Mouse (Mus musculus): ENCODE measurements around the gene Kcnab2. TPM values are rescaled to one million over a fixed set of nuclear protein-coding genes. Genes with fewer than 3 reads are reported as not detected.

The Kcnab2 gene
- polyA plus RNA-seq, 1 experiment = 6.1 TPM

- no peak overlapping the region for H3K27ac ChIP-seq (ENCODE audit: insufficient read depth, low read depth, low read length)
- no peak overlapping the region for H3K4me3 ChIP-seq (ENCODE audit: insufficient read depth, low read depth, low read length)
- H3K36me3 ChIP-seq (ENCODE audit: control insufficient read depth, insufficient read depth, low read length) = no peaks in the 10 kb centered on the region
- TF ChIP-seq POLR2A (IDR thresholded peaks at IDR 0.05; ENCODE audit: low read depth, low read length) (no peak), CTCF (conservative IDR thresholded peaks at IDR 0.05; ENCODE audit: insufficient read depth, insufficient read length, low read depth, low read length) (peak; percentile 67)
- whole genome bisulfite sequencing = 52% methylated on average over 15 of the region's 15 CpGs
- no peaks in the 10 kb centered on the region for H3K27me3 ChIP-seq (replicated peaks; ENCODE audit: control insufficient read depth, insufficient read depth, low read length)
- no peaks in the 10 kb centered on the region for H3K4me1 ChIP-seq (ENCODE audit: control insufficient read depth, insufficient read depth, low read length)
- peak; percentile 77 for DNase-seq
These were observed 13.7 kb upstream of the Kcnab2 start for GRCm38 (mm10) chr4:152491250-152491899.

GRCm38 (mm10) chr4:152490311-152490710, 12.6 kb upstream of the Kcnab2 start:
- 74% methylated on average over 14 of the region's 14 CpGs for WGBS
- no peaks in the 10 kb centered on the region for H3K27me3 ChIP-seq (replicated peaks; ENCODE audit: control insufficient read depth, insufficient read depth, low read length)
- H3K27ac ChIP-seq (ENCODE audit: insufficient read depth, low read depth, low read length) = no peak overlapping the region
- no peaks in the 10 kb centered on the region for H3K36me3 ChIP-seq (ENCODE audit: control insufficient read depth, insufficient read depth, low read length)
- peak; percentile 13 for DNase-seq
- H3K4me1 ChIP-seq (ENCODE audit: control insufficient read depth, insufficient read depth, low read length) = no peaks in the 10 kb centered on the region
- TF ChIP-seq POLR2A (IDR thresholded peaks at IDR 0.05; ENCODE audit: low read depth, low read length) = no peak
- no peak for TF ChIP-seq CTCF (conservative IDR thresholded peaks at IDR 0.05; ENCODE audit: insufficient read depth, insufficient read length, low read depth, low read length)
- no peak overlapping the region for H3K4me3 ChIP-seq (ENCODE audit: insufficient read depth, low read depth, low read length)

- 89% methylated on average over 10 of the region's 10 CpGs for WGBS
- TF ChIP-seq CTCF (conservative IDR thresholded peaks at IDR 0.05; ENCODE audit: insufficient read depth, insufficient read length, low read depth, low read length) = no peak
- TF ChIP-seq POLR2A (IDR thresholded peaks at IDR 0.05; ENCODE audit: low read depth, low read length) = no peak
- Histone ChIP-seq H3K27me3 (replicated peaks; ENCODE audit: control insufficient read depth, insufficient read depth, low read length) (no peaks in the 10 kb centered on the region), H3K4me3 (ENCODE audit: insufficient read depth, low read depth, low read length) (no peak overlapping the region), H3K4me1 (ENCODE audit: control insufficient read depth, insufficient read depth, low read length) (no peaks in the 10 kb centered on the region), H3K36me3 (ENCODE audit: control insufficient read depth, insufficient read depth, low read length) (no peaks in the 10 kb centered on the region), H3K27ac (ENCODE audit: insufficient read depth, low read depth, low read length) (no peak overlapping the region)
- DNase-seq = no peak
These were observed 10.4 kb upstream of the Kcnab2 start for GRCm38 (mm10) chr4:152488046-152488445.

GRCm38 (mm10) chr4:152480426-152480825, 2.8 kb upstream of the Kcnab2 start:
- Histone ChIP-seq H3K4me3 (ENCODE audit: insufficient read depth, low read depth, low read length) (no peak overlapping the region), H3K27ac (ENCODE audit: insufficient read depth, low read depth, low read length) (no peak overlapping the region), H3K27me3 (replicated peaks; ENCODE audit: control insufficient read depth, insufficient read depth, low read length) (no peaks in the 10 kb centered on the region), H3K4me1 (ENCODE audit: control insufficient read depth, insufficient read depth, low read length) (peaks cover 7% of the 10 kb centered on the region; the same call in 1 of the 2 replicates), H3K36me3 (ENCODE audit: control insufficient read depth, insufficient read depth, low read length) (no peaks in the 10 kb centered on the region)
- TF ChIP-seq POLR2A (IDR thresholded peaks at IDR 0.05; ENCODE audit: low read depth, low read length) = no peak
- no peak for TF ChIP-seq CTCF (conservative IDR thresholded peaks at IDR 0.05; ENCODE audit: insufficient read depth, insufficient read length, low read depth, low read length)
- 73% methylated on average over 8 of the region's 8 CpGs for WGBS
- no peak for DNase-seq

- Histone ChIP-seq H3K4me3 (ENCODE audit: insufficient read depth, low read depth, low read length) (peak overlapping the region; percentile 94), H3K27ac (ENCODE audit: insufficient read depth, low read depth, low read length) (no peak overlapping the region), H3K36me3 (ENCODE audit: control insufficient read depth, insufficient read depth, low read length) (no peaks in the 10 kb centered on the region), H3K4me1 (ENCODE audit: control insufficient read depth, insufficient read depth, low read length) (peaks cover 7% of the 10 kb centered on the region; the same call in 1 of the 2 replicates), H3K27me3 (replicated peaks; ENCODE audit: control insufficient read depth, insufficient read depth, low read length) (no peaks in the 10 kb centered on the region)
- TF ChIP-seq CTCF (conservative IDR thresholded peaks at IDR 0.05; ENCODE audit: insufficient read depth, insufficient read length, low read depth, low read length) (no peak), POLR2A (IDR thresholded peaks at IDR 0.05; ENCODE audit: low read depth, low read length) (no peak)
- no peak for DNase-seq
- WGBS = 2% methylated on average over 13 of the region's 13 CpGs
These were observed 525 bp upstream of the Kcnab2 start for GRCm38 (mm10) chr4:152478224-152478567.

GRCm38 (mm10) chr4:152477106-152477465, 585 bp downstream of the Kcnab2 start:
- peak overlapping the region; percentile 48 for H3K4me3 ChIP-seq (ENCODE audit: insufficient read depth, low read depth, low read length)
- DNase-seq = no peak
- H3K27me3 ChIP-seq (replicated peaks; ENCODE audit: control insufficient read depth, insufficient read depth, low read length) = no peaks in the 10 kb centered on the region
- H3K4me1 ChIP-seq (ENCODE audit: control insufficient read depth, insufficient read depth, low read length) = peaks cover 7% of the 10 kb centered on the region; the same call in 1 of the 2 replicates
- TF ChIP-seq POLR2A (IDR thresholded peaks at IDR 0.05; ENCODE audit: low read depth, low read length) (no peak), CTCF (conservative IDR thresholded peaks at IDR 0.05; ENCODE audit: insufficient read depth, insufficient read length, low read depth, low read length) (no peak)
- H3K36me3 ChIP-seq (ENCODE audit: control insufficient read depth, insufficient read depth, low read length) = no peaks in the 10 kb centered on the region
- WGBS = under 1% methylated on average over 13 of the region's 21 CpGs
- no peak overlapping the region for H3K27ac ChIP-seq (ENCODE audit: insufficient read depth, low read depth, low read length)

- peak within 1 kb of the TSS; percentile 94 for H3K4me3 ChIP-seq (ENCODE audit: insufficient read depth, low read depth, low read length)
- no peak for DNase-seq
- no peaks in the 10 kb centered on the region for H3K27me3 ChIP-seq (replicated peaks; ENCODE audit: control insufficient read depth, insufficient read depth, low read length)
- TF ChIP-seq CTCF (conservative IDR thresholded peaks at IDR 0.05; ENCODE audit: insufficient read depth, insufficient read length, low read depth, low read length) (no peak), POLR2A (IDR thresholded peaks at IDR 0.05; ENCODE audit: low read depth, low read length) (no peak)
- no peaks in the 10 kb centered on the region for H3K36me3 ChIP-seq (ENCODE audit: control insufficient read depth, insufficient read depth, low read length)
- WGBS = 5% methylated on average over 18 of the region's 18 CpGs
- peaks cover 7% of the 10 kb centered on the region; the same call in 1 of the 2 replicates for H3K4me1 ChIP-seq (ENCODE audit: control insufficient read depth, insufficient read depth, low read length)
- no peak within 1 kb of the TSS for H3K27ac ChIP-seq (ENCODE audit: insufficient read depth, low read depth, low read length)
These were observed 1.1 kb downstream of the Kcnab2 start, which contains the start of gene Nphp4 for GRCm38 (mm10) chr4:152476427-152477023. TSS of gene Nphp4 (plus strand) at chr4:152476706.

Measured in kidney, adult 2 months (tissue).